ENCODE assay signal across 9 mouse cellular contexts in the genomic region with DNA sequence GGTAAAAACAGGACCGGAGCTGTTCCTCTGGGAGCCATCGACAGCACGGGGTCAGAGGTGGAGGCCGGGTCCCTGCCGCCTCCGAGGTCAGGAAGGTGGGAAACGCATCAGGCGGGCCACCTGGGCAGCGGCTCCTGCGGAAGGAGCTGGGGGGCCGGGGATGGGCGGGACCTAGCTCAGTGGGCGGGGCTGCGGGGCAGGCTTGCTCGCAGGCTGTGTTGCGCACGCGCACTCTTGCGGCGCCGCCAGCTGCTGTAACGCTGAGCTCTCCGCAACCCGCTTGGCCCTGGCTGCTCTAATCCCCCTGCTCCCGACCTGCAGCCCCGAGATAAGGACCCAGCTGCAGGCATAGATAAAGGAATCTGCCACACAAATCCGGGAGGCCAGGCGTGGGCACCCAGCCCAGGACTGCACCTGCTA. TPM values are rescaled to one million over a fixed set of nuclear protein-coding genes. Genes with fewer than 3 reads are reported as not detected.
DNase-seq lines count a peak whose midpoint lies in the region; ATAC-seq and TF ChIP-seq lines count a peak whose summit lies in the region.
"Had no signal": no experiment of that assay in that cellular context is flagged by ENCODE, and none has a peak within 500 bp of the region (broad histone marks: within the 10 kb centered on the region; RNA-seq: fewer than 3 reads in every experiment).

No protein-coding gene starts in this region.

- H3K4me1 ChIP-seq in G1E (ENCODE audit: insufficient read depth, low read depth, low read length): peaks cover 62% of the 10 kb centered on the region
- H3K4me1 ChIP-seq in forebrain, embryonic 15.5 days: peaks cover 38% of the 10 kb centered on the region
- peaks cover 25% of the 10 kb centered on the region for H3K4me1 ChIP-seq in lung, embryonic 16.5 days (replicated peaks; ENCODE audit: control insufficient read depth, insufficient read depth, low read length)

- H3K9me3 ChIP-seq in G1E (replicated peaks): peaks cover 26% of the 10 kb centered on the region
- H3K9me3 ChIP-seq in forebrain, embryonic 15.5 days: no peaks in the 10 kb centered on the region
- H3K9me3 ChIP-seq in lung, embryonic 16.5 days (ENCODE audit: control insufficient read depth, low read length): no peaks in the 10 kb centered on the region

- under 1% methylated on average over 28 of the region's 28 CpGs for WGBS in forebrain, embryonic 15.5 days
- WGBS in lung, embryonic 16.5 days: 0% methylated on average over 24 of the region's 28 CpGs

- peak; percentile 77 for ATAC-seq in G1E (ENCODE audit: extremely low read depth, insufficient number of reproducible peaks, low FRiP score, poor library complexity, severe bottlenecking)
- ATAC-seq in forebrain, embryonic 15.5 days (replicated peaks): peak; percentile 27
- ATAC-seq in lung, embryonic 16.5 days (ENCODE audit: low read depth): peak; percentile 44

- peak overlapping the region; percentile 66 for H3K9ac ChIP-seq in forebrain, embryonic 15.5 days (replicated peaks)
- peak overlapping the region; percentile 71 for H3K9ac ChIP-seq in lung, embryonic 16.5 days (ENCODE audit: low read length)

- TF ChIP-seq CTCF in G1E (IDR thresholded peaks at IDR 0.05; ENCODE audit: low read depth, low read length): no peak

- H3K4me3 ChIP-seq in G1E (ENCODE audit: low read depth, low read length): peak overlapping the region; percentile 70
- peak overlapping the region; percentile 55 for H3K4me3 ChIP-seq in forebrain, embryonic 15.5 days
- peak overlapping the region; percentile 57 for H3K4me3 ChIP-seq in lung, embryonic 16.5 days (ENCODE audit: low read length)

- peaks cover 19% of the 10 kb centered on the region for H3K27me3 ChIP-seq in G1E (ENCODE audit: insufficient read depth, low read length)
- H3K27me3 ChIP-seq in forebrain, embryonic 15.5 days: peaks cover 19% of the 10 kb centered on the region
- peaks cover 5% of the 10 kb centered on the region for H3K27me3 ChIP-seq in lung, embryonic 16.5 days (ENCODE audit: control insufficient read depth, insufficient read depth, low read depth, low read length)

- peak; percentile 99 for DNase-seq in G1E (ENCODE audit: low spot score)
- DNase-seq in cerebellum, adult 11-12 months: peak; percentile 89
- peak; percentile 87 for DNase-seq in heart, postnatal 36 days
- peak; percentile 89 for DNase-seq in layer of hippocampus, adult 9-11 months
- DNase-seq in ovary, postnatal 14 days (ENCODE audit: low spot score): peak; percentile 84
- peak; percentile 89 to 96 for DNase-seq in thymus, postnatal 10 days (ENCODE audit: low spot score in 2 of 2)

- peak overlapping the region; percentile 97 for H3K27ac ChIP-seq in forebrain, embryonic 15.5 days (replicated peaks)
- peak overlapping the region; percentile 65 for H3K27ac ChIP-seq in lung, embryonic 16.5 days (ENCODE audit: low read length)

- peaks cover 14% of the 10 kb centered on the region for H3K36me3 ChIP-seq in G1E (replicated peaks)
- H3K36me3 ChIP-seq in forebrain, embryonic 15.5 days: peaks cover 4% of the 10 kb centered on the region; the same call in 1 of the 2 replicates
- H3K36me3 ChIP-seq in lung, embryonic 16.5 days (ENCODE audit: control insufficient read depth, insufficient read depth, low read length): peaks cover 1% of the 10 kb centered on the region; the same call in 1 of the 2 replicates

- intact Hi-C loops in heart, postnatal 36 days (cut with DNase I): loop anchor here (5.0 kb wide), 1 partner anchor 150 kb away; a partner anchor contains a TSS

- H3K4me2 ChIP-seq in forebrain, embryonic 15.5 days (replicated peaks): peak overlapping the region; percentile 82
- H3K4me2 ChIP-seq in lung, embryonic 16.5 days (ENCODE audit: low read depth, low read length): peak overlapping the region; percentile 66

RNA-seq across cellular contexts. Expression of a gene that starts 2.6 kb away (rescaled TPM):
- 8.7 and 12.0 TPM in 2 replicates for total RNA-seq in G1E (2014; fragmentation: Nextera tagmentation)
- 12.4 and 15.0 TPM in 2 replicates for total RNA-seq in G1E (2017)
- 52.5 and 57.1 TPM in 2 replicates for polyA plus RNA-seq in G1E (2012)
- 72.1 and 74.3 TPM in 2 replicates for polyA plus RNA-seq in forebrain, embryonic 15.5 days (2015; fragmentation: Nextera tagmentation; extraction: Ambion mirVana)
- total RNA-seq in heart, postnatal 36 days (2021): 10 to 100 TPM; 18.8 to 20.3 TPM
- polyA plus RNA-seq in lung, embryonic 16.5 days (2015; fragmentation: Nextera tagmentation; extraction: Ambion mirVana): 40.8 and 43.6 TPM in 2 replicates

RNA-seq across cellular contexts. Expression of a gene that starts 4.7 kb away (rescaled TPM):
- not detected in 2 replicates for total RNA-seq in G1E (2014; fragmentation: Nextera tagmentation)
- total RNA-seq in G1E (2017): not detected in 2 replicates
- polyA plus RNA-seq in G1E (2012): not detected in 2 replicates
- polyA plus RNA-seq in forebrain, embryonic 15.5 days (2015; fragmentation: Nextera tagmentation; extraction: Ambion mirVana): 0.97 and 1.2 TPM in 2 replicates
- 10 to 100 TPM; 27.5 to 29.4 TPM for total RNA-seq in heart, postnatal 36 days (2021)
- polyA plus RNA-seq in lung, embryonic 16.5 days (2015; fragmentation: Nextera tagmentation; extraction: Ambion mirVana): 5.1 and 7.3 TPM in 2 replicates
- total RNA-seq: neutrophil, adult 5-6 weeks had no signal

RNA-seq across cellular contexts. Expression of a gene that starts 8.0 kb away (rescaled TPM):
- total RNA-seq in G1E (2014; fragmentation: Nextera tagmentation) (not detected in 2 replicates), G1E (2017) (0.17 and 0.22 TPM in 2 replicates)
- 3.5 and 5.0 TPM in 2 replicates for polyA plus RNA-seq in G1E (2012)
- 0.66 and 0.73 TPM in 2 replicates for polyA plus RNA-seq in forebrain, embryonic 15.5 days (2015; fragmentation: Nextera tagmentation; extraction: Ambion mirVana)
- total RNA-seq in heart, postnatal 36 days (2021): under 1 TPM in 1 of 2 experiments, not detected in 1; 0.58 TPM
- 0.84 and 1.5 TPM in 2 replicates for polyA plus RNA-seq in lung, embryonic 16.5 days (2015; fragmentation: Nextera tagmentation; extraction: Ambion mirVana)

RNA-seq across cellular contexts. Expression of a gene that starts 44.2 kb away (rescaled TPM):
- total RNA-seq in G1E (2014; fragmentation: Nextera tagmentation) (32.0 and 46.9 TPM in 2 replicates), G1E (2017) (9.4 and 10.3 TPM in 2 replicates)
- polyA plus RNA-seq in G1E (2012): 12.9 and 16.3 TPM in 2 replicates
- 18.4 and 20.3 TPM in 2 replicates for polyA plus RNA-seq in forebrain, embryonic 15.5 days (2015; fragmentation: Nextera tagmentation; extraction: Ambion mirVana)
- 1 to 10 TPM; 3.1 to 4.9 TPM for total RNA-seq in heart, postnatal 36 days (2021)
- polyA plus RNA-seq in lung, embryonic 16.5 days (2015; fragmentation: Nextera tagmentation; extraction: Ambion mirVana): 15.4 and 18.2 TPM in 2 replicates

RNA-seq across cellular contexts. Expression of a gene that starts 44.4 kb away (rescaled TPM):
- total RNA-seq in G1E (2014; fragmentation: Nextera tagmentation) (60.5 and 74.9 TPM in 2 replicates), G1E (2017) (186 and 247 TPM in 2 replicates)
- polyA plus RNA-seq in G1E (2012): 270 and 319 TPM in 2 replicates
- polyA plus RNA-seq in forebrain, embryonic 15.5 days (2015; fragmentation: Nextera tagmentation; extraction: Ambion mirVana): 425 and 444 TPM in 2 replicates
- total RNA-seq in heart, postnatal 36 days (2021): 100 to 1,000 TPM; 847 to 875 TPM
- polyA plus RNA-seq in lung, embryonic 16.5 days (2015; fragmentation: Nextera tagmentation; extraction: Ambion mirVana): 424 and 435 TPM in 2 replicates

Comparison
In these comparisons a context has a peak if more than half of its experiments do, and no peak if none do; other contexts are left out.
1. Peak in every context shown above with its lines: DNase-seq, ATAC-seq, H3K4me3 ChIP-seq and H3K27ac ChIP-seq.
2. ATAC-seq: peak in every context shown above with its lines; median percentile 77 in G1E; 44 in lung, embryonic 16.5 days; 27 in forebrain, embryonic 15.5 days.